Mouse (Mus musculus) ES-E14 (cell line): Measurements from ENCODE around the gene Rex1bd. TPM values are rescaled to one million over a fixed set of nuclear protein-coding genes. Genes with fewer than 3 reads are reported as not detected.

ENCODE experiments used
- DNase-seq: peaks from one replicate; pipeline ENCODE4 v3.0.0-alpha.2; 2013; ENCODE audit warnings: low read depth, low spot score
- H3K27ac ChIP-seq: 2 replicates; pipeline ENCODE4 v1.5.1; 2012; ENCODE audit warnings: low read depth, mild to moderate bottlenecking, low read length, moderate library complexity, mixed read lengths; ENCODE audit not compliant: poor library complexity, insufficient read depth, severe bottlenecking
- H3K36me3 ChIP-seq: 2 replicates; pipeline ENCODE4 v1.6.1; 2012; ENCODE audit warnings: mild to moderate bottlenecking, low read length, moderate library complexity, mixed read lengths; ENCODE audit not compliant: control insufficient read depth, poor library complexity, insufficient read depth, severe bottlenecking
- H3K4me1 ChIP-seq, 2 experiments: fragments of 150-350 bp in 1 of 2; sonication (generic) in 1 of 2; 2 replicates each; pipeline ENCODE4 v1.6.1; 2012; ENCODE audit warnings: low read length in 2 of 2, mild to moderate bottlenecking in 1 of 2, mixed read lengths in 1 of 2; ENCODE audit not compliant: control insufficient read depth in 2 of 2, insufficient read depth in 2 of 2, poor library complexity in 1 of 2
- H3K4me3 ChIP-seq, 2 experiments: fragments of 150-350 bp in 1 of 2; sonication (generic) in 1 of 2; 2 replicates each; pipeline ENCODE4 v1.5.1; 2012; ENCODE audit warnings: low read length in 2 of 2, low read depth in 1 of 2, mild to moderate bottlenecking in 1 of 2, mixed read lengths in 1 of 2; ENCODE audit not compliant: insufficient read depth in 1 of 2, poor library complexity in 1 of 2, severe bottlenecking in 1 of 2
- H3K9ac ChIP-seq: 2 replicates; pipeline ENCODE4 v1.6.1; 2012; ENCODE audit warnings: low read depth, mild to moderate bottlenecking, low read length, mixed read lengths; ENCODE audit not compliant: poor library complexity, insufficient read depth, severe bottlenecking
- H3K9me3 ChIP-seq: fragments of 150-350 bp; sonication (generic); 2 replicates; pipeline ENCODE4 v1.6.1; 2012; ENCODE audit warnings: low read depth, mild to moderate bottlenecking, low read length; ENCODE audit not compliant: control insufficient read depth, insufficient read depth
- CHD2 ChIP-seq: IDR thresholded peaks from 2 replicates; pipeline ENCODE4 v1.6.1; 2014; ENCODE audit warnings: mild to moderate bottlenecking, low read depth, low read length, inconsistent platforms
- HCFC1 ChIP-seq: IDR thresholded peaks from 2 replicates; pipeline ENCODE4 v1.6.1; 2012; ENCODE audit warnings: low read length, inconsistent platforms, borderline replicate concordance; ENCODE audit not compliant: insufficient read depth
- MAFK ChIP-seq: IDR thresholded peaks from 2 replicates; pipeline ENCODE4 v1.6.1; 2014; ENCODE audit warnings: mild to moderate bottlenecking, low read depth, low read length, inconsistent platforms; ENCODE audit not compliant: insufficient read depth
- ZC3H11A ChIP-seq: IDR thresholded peaks from 2 replicates; pipeline ENCODE4 v1.6.1; 2012; ENCODE audit warnings: low read depth, mild to moderate bottlenecking, inconsistent platforms, low read length, borderline replicate concordance
- ZNF384 ChIP-seq: IDR thresholded peaks from 2 replicates; pipeline ENCODE4 v1.6.1; 2012; ENCODE audit warnings: low read depth, low read length, inconsistent platforms
- in situ Hi-C, 2 experiments: fragments of 600-800 bp; cut with MboI; formaldehyde crosslinking; loops; one replicate each; pipeline ENCODE4 v1.15.1; 2025; ENCODE audit warnings: low sequenced_read_pairs in 2 of 2, inconsistent platforms in 1 of 2; ENCODE audit not compliant: unreplicated experiment in 2 of 2
- total RNA-seq: library from RNA; depleted of rRNA; stranded (reverse); fragments of 300-350 nt; gene quantifications from 2 replicates; pipeline ENCODE4 v1.2.3, GENCODE M21; 2012

The Rex1bd gene
- total RNA-seq, 1 experiment: 130 TPM

DNA sequence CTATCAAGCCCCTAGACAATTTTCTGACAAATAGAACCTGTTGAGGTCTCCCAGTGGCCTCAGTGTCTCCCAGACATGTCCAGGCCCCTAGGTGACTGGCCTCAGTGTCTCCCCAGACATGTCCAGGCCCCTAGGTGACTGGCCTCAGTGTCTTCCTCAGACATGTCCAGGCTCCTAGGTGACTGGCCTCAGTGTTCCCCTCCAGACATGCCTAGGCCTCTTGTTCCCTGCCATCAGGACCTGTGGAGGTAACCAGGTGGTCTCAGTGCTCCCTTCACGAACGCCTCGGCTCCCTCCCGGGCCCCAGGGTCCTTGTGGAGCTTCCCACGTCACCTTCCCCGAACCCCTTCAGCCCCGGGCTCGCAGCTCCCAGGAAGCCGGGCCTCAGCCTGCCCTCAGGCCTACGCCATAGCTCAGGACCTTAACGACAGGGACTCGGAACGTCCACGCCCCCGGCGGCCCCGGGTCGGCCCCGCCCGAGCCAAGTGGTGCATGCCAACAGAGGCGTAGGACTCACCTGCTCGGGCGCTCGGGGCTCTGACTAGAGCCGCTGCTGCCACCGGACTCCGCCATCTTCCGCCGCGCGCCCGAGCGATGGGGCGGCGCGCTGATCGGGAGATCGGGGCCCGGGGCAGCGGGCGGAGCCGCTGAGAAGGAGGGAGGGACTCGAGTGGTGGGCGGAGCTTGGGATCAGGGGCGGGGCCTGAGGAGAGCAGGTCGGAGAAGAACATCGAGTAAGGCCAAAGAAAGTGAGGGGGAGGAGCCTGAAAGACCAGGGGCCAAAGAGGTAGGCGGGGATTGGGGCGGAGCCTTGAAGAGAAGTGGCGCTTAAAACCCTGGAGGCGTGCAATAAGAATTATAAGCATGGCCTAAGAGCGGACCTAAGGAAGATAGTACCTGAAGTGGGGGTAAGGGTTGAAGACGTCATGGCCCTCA is 30.0 kb downstream of the Rex1bd start, which contains the start of gene Klhl26:
Gene Klhl26 (minus strand): TSS at position 636 of the 936 bp plus-strand sequence.
- in situ Hi-C loops: no loop called here
- H3K9me3 ChIP-seq: no peaks in the 10 kb centered on the region
- peak; percentile 99 for DNase-seq
- H3K4me3 ChIP-seq: peak within 1 kb of the TSS; percentile 81 to 96
- H3K9ac ChIP-seq: peak within 1 kb of the TSS; percentile 85
- H3K4me1 ChIP-seq: peaks cover 0 to 7% of the 10 kb centered on the region in 2 experiments; a peak in 1 of 4 replicates
- no peak for TF ChIP-seq ZC3H11A
- TF ChIP-seq ZNF384: no peak
- TF ChIP-seq HCFC1: no peak
- no peak for TF ChIP-seq MAFK
- TF ChIP-seq CHD2: no peak
- H3K36me3 ChIP-seq: peaks cover 3% of the 10 kb centered on the region; the same call in 1 of the 2 replicates
- H3K27ac ChIP-seq: peak within 1 kb of the TSS; percentile 59

DNA sequence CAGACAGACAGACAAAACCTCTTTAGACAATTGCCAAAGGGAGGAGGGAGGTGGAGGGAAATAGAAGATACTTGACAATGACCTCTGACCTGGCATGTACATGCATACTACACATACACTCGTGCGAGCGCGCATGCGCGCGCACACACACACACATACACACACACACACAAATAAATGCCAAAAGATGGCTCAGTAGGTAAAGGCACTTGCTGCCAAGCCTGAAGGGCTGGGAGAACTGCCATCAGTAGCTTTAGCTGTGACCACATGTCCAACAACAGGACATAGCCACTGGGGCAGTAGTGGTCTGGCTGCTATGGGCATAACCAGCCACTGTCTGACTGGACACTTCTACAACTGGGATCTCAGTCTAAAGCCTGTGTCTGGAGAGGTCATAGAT is 34.7 kb downstream of the Rex1bd start:
- in situ Hi-C loops: no loop called here
- no peak overlapping the region for H3K27ac ChIP-seq
- DNase-seq: no peak
- H3K4me1 ChIP-seq: peaks cover 1 to 12% of the 10 kb centered on the region in 2 experiments; a peak in 2 of 4 replicates
- H3K9me3 ChIP-seq: no peaks in the 10 kb centered on the region
- no peak overlapping the region for H3K4me3 ChIP-seq
- TF ChIP-seq HCFC1 (no peak), MAFK (no peak), ZC3H11A (no peak), ZNF384 (no peak), CHD2 (no peak)
- H3K36me3 ChIP-seq: peaks cover 3% of the 10 kb centered on the region; the same call in 1 of the 2 replicates
- no peak overlapping the region for H3K9ac ChIP-seq

DNA sequence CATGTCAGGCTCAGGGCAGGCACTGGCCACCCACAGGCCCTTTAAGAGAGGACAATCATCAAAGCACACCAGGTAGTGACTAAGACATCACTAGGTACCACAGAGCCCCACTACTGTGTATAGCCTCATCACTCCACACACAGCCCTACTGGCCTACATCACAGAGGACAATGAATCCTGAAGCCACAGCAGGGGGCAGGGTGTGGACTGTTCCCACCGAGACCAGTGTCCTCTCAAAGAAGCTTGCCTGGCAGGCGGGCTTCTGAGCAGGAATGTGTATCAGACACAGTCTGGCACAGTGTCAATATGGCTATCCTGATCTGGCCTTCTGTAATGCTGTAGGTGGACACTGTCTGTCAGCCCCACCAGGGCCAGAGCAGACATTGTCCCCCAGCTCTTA is 36.6 kb downstream of the Rex1bd start:
- TF ChIP-seq HCFC1 (no peak), CHD2 (no peak), ZC3H11A (no peak), MAFK (no peak), ZNF384 (no peak)
- no peak overlapping the region for H3K27ac ChIP-seq
- H3K36me3 ChIP-seq: no peaks in the 10 kb centered on the region; the same call in 1 of the 2 replicates
- H3K9me3 ChIP-seq: no peaks in the 10 kb centered on the region
- in situ Hi-C loops: no loop called here
- no peak for DNase-seq
- no peak overlapping the region for H3K9ac ChIP-seq
- peaks cover 3 to 12% of the 10 kb centered on the region in 2 experiments; a peak in 2 of 4 replicates for H3K4me1 ChIP-seq
- H3K4me3 ChIP-seq: no peak overlapping the region

DNA sequence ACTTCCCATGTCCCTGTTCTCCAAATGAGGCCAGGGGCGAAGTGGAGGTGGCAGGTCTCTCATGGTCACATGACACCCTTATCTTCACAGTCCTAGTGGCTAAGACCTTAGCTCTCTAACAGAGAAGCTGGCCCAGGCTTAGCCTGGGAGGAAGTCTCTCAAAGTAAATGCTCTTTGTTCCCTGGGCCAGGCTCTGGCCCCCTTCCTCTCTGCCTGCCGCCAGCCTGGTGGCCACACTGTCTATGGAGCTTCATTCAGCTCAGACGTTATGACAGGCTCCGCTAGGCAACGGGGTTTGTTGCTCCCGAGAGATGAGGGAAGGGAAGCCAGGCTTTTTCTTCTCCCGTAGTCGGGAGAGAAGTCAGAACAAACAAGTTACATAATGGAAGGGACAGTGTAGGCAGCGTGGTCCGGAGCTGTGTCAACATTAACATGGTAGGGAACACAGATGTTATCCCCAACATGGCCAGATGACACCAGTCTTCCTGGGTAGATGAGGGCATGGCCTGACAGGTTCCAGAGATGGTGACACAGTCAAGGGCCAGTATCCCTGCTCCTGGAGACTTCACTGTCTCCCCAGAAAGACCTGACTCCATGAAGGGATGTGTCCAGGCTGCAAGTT is 37.1 kb downstream of the Rex1bd start:
- no peak overlapping the region for H3K4me3 ChIP-seq
- H3K36me3 ChIP-seq: no peaks in the 10 kb centered on the region; the same call in 1 of the 2 replicates
- in situ Hi-C loops: no loop called here
- no peak for DNase-seq
- no peak overlapping the region for H3K27ac ChIP-seq
- H3K9ac ChIP-seq: no peak overlapping the region
- H3K4me1 ChIP-seq: peaks cover 3 to 12% of the 10 kb centered on the region in 2 experiments; a peak in 2 of 4 replicates
- H3K9me3 ChIP-seq: no peaks in the 10 kb centered on the region
- no peak for TF ChIP-seq ZC3H11A
- no peak for TF ChIP-seq ZNF384
